Mouse (Mus musculus) testis, adult 2 months (tissue): ENCODE measurements around the gene Crlf1.

ENCODE experiments used
- CTCF ChIP-seq: fragments of 200-500 bp; IDR thresholded peaks from 2 replicates; pipeline ENCODE4 v1.5.1; 2012; ENCODE audit warnings: low read depth, mild to moderate bottlenecking, inconsistent platforms, low read length, moderate library complexity; ENCODE audit not compliant: control insufficient read depth, insufficient read depth, insufficient replicate concordance
- POLR2A ChIP-seq: fragments of 200-500 bp; IDR thresholded peaks from 2 replicates; pipeline ENCODE4 v1.6.1; 2012; ENCODE audit warnings: low read depth, mild to moderate bottlenecking, inconsistent platforms, low read length, moderate library complexity; ENCODE audit not compliant: control insufficient read depth

GRCm38 (mm10) chr8:70487993-70488796, 4.8 kb upstream of the Crlf1 start:
- no peak; the same call in 1 of the 2 replicates for TF ChIP-seq POLR2A
- no peak for TF ChIP-seq CTCF
